In the genomic region with DNA sequence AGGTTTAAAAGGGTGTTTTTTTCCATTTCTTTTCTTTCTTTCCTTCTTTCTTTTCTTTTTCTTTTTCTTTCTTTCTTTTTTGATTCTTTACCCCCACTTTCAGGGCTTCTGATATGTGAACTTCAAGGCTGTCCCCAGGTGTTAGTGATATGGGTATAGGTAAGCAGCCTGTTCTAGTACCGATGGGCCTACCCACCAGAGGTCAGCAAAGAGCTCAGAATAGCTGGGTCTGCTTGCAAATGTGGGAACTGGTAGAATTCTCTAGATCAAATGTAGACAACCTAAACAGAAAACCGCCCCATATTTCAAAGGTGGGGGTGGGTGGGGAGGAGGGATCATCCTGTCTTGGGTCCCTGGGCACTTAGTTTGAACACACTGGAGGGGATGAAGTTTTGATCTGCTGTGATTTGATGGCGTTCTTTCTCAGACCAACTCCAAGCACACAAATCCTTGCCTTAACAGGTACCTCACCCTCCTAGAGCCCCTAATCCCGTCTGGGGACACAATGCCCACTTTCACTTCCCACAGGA, we compare ENCODE assay signal across 8 mouse cellular contexts. TPM values are rescaled to one million over a fixed set of nuclear protein-coding genes. Genes with fewer than 3 reads are reported as not detected.
DNase-seq lines count a peak whose midpoint lies in the region.

No protein-coding gene starts in this region.

- peak; percentile 80 for DNase-seq in gastrocnemius, adult 18-20 months (ENCODE audit: low spot score)
- DNase-seq in gastrocnemius, postnatal 25 days: no peak
- DNase-seq in cerebellum, postnatal 4 days (ENCODE audit: low spot score in 2 of 2): peak; percentile 77 to 82
- peak; percentile 70 to 86 for DNase-seq in frontal cortex, postnatal 36 days (ENCODE audit: low spot score in 2 of 2)
- DNase-seq in kidney, adult 11 months: peak; percentile 77
- peak; percentile 66 to 68 for DNase-seq in left cerebral cortex, postnatal 36 days (ENCODE audit: low spot score in 2 of 2)
- DNase-seq in mesoderm, embryonic 11.5 days (ENCODE audit: low read depth, low spot score): peak; percentile 74
- DNase-seq in right cerebral cortex, postnatal 25 days: peak; percentile 77

- intact Hi-C loops in left cerebral cortex, postnatal 36 days (cut with DNase I): loop anchor here (1.0 kb wide), 3 partner anchors 363 to 588 kb away; no protein-coding TSS in a partner anchor

RNA-seq across cellular contexts. Expression of a gene that starts 28.1 kb away (rescaled TPM):
- total RNA-seq in gastrocnemius, adult 18-20 months (2021): 1,000 to 10,000 TPM; 1,321 to 1,349 TPM
- 1,000 to 10,000 TPM; 1,372 to 1,510 TPM for total RNA-seq in gastrocnemius, postnatal 25 days (2021)
- total RNA-seq in left cerebral cortex, postnatal 36 days (2021): 1,000 to 10,000 TPM; 1,724 to 1,906 TPM

RNA-seq across cellular contexts. Expression of a gene that starts 34.3 kb away (rescaled TPM):
- total RNA-seq in gastrocnemius, adult 18-20 months (2021): 1 to 10 TPM; 1.9 TPM
- total RNA-seq in gastrocnemius, postnatal 25 days (2021): 1 to 10 TPM; 2.2 to 2.9 TPM
- 1 to 10 TPM; 3.0 TPM for total RNA-seq in left cerebral cortex, postnatal 36 days (2021)
